Mouse (Mus musculus) frontal cortex, postnatal 25 days (tissue): ENCODE data around the gene Pou5f1.

Experiments
- DNase-seq, 2 experiments: peaks; one replicate each; pipeline ENCODE4 v3.0.0; 2022; ENCODE audit warnings: low spot score in 2 of 2

Pou5f1 gene

DNA sequence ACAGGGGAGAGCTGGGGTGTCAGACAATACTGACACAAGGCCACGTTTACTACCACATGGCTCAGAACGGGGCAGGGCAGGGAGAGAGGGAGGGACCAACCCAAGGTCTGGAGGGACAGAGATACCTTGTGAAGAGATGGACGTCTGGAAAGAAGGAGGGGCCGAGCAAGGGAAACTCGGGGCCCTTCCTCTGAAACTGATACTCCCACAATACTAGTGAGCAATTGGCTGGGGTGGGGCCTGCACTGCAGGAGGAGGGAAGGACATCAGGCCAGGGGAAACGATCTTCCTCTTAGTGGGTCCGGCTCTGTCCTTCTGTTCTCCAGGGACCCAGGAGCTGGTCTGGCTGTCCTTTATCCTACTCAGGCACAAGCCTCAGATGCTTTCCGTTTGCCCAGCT is 45.1 kb downstream of the Pou5f1 start:
- DNase-seq = no peak

DNA sequence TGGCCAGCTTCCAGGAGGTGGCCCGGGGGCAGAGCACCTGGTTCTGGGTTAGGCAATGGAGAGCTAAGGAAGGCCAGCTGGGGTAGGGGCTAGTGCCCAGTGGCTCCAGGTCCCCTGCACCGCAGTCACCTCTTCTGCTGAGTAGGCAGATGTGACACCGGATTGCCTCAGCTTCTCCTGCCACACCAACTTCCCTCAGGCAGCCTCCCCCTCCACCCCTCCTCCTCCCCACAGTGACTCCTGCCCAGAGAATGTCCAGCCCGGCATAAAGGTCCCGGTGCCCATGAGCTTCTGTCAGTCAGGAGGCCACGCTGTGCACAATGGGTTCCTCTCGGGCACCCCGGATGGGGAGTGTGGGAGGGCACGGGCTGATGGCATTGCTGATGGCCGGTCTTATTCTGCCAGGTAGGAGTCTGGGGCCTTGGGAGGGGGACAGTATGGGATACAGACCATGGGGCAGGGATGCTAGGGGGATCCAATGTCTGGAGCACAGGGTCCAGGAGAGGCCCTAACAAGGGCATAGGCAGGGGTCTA is 46.1 kb downstream of the Pou5f1 start, which contains the start of gene Cdsn:
Cdsn (plus strand) TSS at position 248 of the 534 bp plus-strand sequence.
- DNase-seq = no peak

DNA sequence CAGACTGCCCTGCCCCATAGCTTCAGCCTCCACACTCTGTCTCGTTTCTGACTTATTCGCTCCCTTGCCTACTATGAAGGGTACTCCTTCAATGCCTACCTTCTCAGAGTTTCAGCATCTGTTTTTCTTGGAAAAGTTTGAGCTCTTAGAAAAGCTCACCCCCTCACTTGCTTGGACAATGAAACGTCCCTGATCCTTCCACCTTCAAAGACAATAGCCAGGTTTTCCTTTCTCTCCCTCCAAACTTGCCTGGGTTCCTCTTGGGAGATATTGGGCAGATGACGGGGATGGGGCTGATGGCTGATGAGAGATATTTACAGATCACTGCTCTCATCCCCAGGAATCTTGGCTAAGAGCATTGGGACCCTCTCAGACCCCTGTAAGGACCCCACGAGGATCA is 48.5 kb downstream of the Pou5f1 start:
- DNase-seq = no peak

DNA sequence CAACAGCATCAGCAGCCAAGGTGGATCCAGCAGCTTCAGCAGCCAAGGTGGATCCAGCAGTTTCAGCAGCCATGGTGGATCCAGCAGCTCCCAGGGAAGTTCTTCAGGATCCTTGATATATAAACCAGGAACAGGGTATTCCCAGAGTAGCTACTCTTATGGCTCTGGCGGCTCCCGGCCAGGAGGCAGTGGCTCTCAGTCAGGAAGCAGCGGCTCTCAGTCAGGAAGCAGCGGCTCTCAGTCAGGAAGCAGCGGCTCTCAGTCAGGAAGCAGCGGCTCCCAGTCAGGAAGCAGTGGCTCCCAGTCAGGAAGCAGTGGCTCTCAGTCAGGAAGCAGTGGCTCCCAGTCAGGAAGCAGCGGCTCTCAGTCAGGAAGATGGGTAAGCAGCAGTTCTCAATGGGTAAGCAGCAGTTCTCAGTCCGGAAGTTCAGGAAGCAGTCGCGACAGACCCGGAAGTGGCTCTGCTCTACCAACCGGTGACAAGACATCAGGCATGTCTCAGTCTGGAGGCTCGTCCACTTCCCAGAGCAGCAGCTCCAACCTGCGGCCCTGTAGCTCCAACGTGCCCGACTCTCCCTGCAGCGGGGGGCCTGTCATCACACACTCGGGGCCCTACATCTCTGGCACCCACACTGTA is 49.1 kb downstream of the Pou5f1 start:
- DNase-seq = no peak

DNA sequence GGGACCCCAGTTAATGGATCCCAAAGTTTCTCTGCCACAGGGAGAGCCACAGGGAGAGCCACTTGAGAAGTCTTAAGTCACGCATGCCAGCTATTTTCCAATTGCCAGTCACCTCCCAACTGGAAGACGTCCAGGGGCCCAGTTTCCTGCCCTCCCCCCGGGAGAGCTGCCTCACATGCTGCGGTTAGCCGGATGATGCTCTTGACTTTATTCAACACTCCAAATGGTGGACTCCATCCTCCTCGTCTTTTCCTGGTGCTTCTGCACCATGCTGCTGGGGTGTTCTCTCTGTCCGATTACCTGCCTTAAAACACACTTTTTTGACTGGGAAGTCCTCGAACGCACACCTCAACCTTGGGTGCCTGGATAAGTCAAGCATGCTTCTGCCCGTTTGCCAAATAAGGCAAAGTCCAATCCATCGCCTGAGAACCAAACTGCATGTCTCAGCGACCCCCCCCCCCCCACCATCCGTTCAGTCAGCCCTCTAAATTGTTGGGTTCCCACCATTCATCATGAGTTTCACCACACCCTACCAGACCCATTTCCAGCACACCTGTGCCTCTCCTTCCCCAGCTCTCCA is 50.5 kb downstream of the Pou5f1 start:
- no peak for DNase-seq

DNA sequence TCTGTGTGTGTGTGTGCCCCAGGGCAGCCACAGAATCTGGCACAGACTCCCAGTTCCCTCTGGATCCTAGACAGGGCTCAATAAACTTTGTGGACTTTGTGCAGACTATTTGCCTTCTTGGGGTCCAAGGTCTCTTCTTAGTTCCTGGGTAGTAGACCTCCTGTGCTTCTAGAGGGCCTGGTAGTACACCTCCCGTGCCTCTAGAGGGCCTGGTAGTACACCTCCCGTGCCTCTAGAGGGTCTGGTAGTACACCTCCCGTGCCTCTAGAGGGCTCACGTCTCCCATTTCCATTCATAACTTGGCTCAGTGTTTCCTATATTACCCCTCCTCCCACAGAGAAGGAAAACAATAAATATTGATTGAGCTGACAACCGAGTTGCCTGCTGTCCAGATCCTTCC is 51.0 kb downstream of the Pou5f1 start:
- DNase-seq = no peak

DNA sequence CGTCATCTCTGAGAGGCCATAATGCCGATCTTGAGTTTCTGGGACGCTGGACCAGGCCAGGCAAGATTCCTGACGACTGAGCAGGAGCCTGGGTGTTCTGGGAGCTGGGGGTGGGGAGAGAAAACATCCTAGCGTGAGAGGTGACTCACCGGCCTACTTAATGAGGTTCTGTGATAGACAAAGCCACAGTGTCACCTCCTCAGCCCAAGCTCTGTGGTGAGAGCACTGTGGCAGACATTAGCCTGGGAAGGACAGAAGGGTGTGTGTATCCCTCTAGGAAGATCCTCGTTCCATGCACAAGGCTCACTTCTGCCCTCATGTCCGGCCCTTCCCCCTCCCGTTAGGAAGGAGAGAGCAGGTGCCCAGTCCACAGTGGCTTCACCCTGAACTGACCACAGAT is 51.5 kb downstream of the Pou5f1 start:
- no peak for DNase-seq

DNA sequence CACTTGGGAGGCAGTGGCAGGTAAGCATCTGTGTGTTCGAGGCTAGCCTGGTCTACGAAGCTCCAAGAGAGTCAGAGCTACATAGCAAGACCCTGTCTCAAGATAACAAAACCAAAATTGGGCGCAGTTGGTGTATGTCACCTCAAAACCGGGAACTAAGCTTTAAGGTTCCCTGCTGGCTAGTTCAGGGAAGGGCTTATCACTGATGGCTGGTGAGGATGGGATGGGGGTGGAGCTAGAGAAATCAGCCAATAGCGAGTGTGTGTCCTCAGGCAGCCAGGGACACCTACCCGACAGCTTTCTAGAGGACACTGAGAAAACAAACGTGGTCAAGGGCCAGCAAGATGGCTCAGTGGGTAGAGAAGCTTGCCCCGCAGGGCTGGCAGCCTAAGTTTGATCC is 52.4 kb downstream of the Pou5f1 start:
- no peak for DNase-seq
